Mouse (Mus musculus) erythroblast, embryonic 14.5 days (primary cell): ENCODE results near the gene Tmem145.

ENCODE experiments used
- GATA1 ChIP-seq: IDR thresholded peaks from 2 replicates; pipeline ENCODE4 v1.6.1; 2012; ENCODE audit warnings: low read length, inconsistent platforms, mixed read lengths
- TAL1 ChIP-seq: IDR thresholded peaks from 3 replicates; pipeline ENCODE4 v1.6.1; 2012; ENCODE audit warnings: low read length, inconsistent platforms, mixed read lengths

- TF ChIP-seq TAL1 (no peak), GATA1 (no peak)
Measured at GRCm38 (mm10) chr7:25294495-25294894, 11.4 kb upstream of the Tmem145 start.
